Comparison of ENCODE assay signal across 19 mouse cellular contexts in genomic region chr2:166503666-166504065, GRCm38 (mm10).
DNase-seq lines count a peak whose midpoint lies in the region; ATAC-seq and TF ChIP-seq lines count a peak whose summit lies in the region.
"Had no signal": no experiment of that assay in that cellular context is flagged by ENCODE, and none has a peak within 500 bp of the region (broad histone marks: within the 10 kb centered on the region; RNA-seq: fewer than 3 reads in every experiment).

No protein-coding gene starts in this region.

- 0 out of 2 replicates have a peak, but pooled peaks cover 3% of the 10 kb centered on the region for H3K9me3 ChIP-seq in forebrain, embryonic 12.5 days
- 0 out of 2 replicates have a peak, but pooled peaks cover 4% of the 10 kb centered on the region for H3K9me3 ChIP-seq in forebrain, postnatal 0 days (ENCODE audit: low read length)
- 0 out of 2 replicates have a peak, but pooled peaks cover 3% of the 10 kb centered on the region for H3K9me3 ChIP-seq in midbrain, embryonic 14.5 days (ENCODE audit: control insufficient read depth, low read length)
- no peaks in the 10 kb centered on the region for H3K9me3 ChIP-seq in midbrain, embryonic 11.5 days (ENCODE audit: control insufficient read depth, low read length)
- no peaks in the 10 kb centered on the region for H3K9me3 ChIP-seq in forebrain, embryonic 14.5 days (replicated peaks; ENCODE audit: control insufficient read depth, low read length)
- H3K9me3 ChIP-seq: heart, embryonic 15.5 days had no signal

- peak overlapping the region; percentile 36; the same call in 1 of the 2 replicates for H3K27ac ChIP-seq in forebrain, embryonic 12.5 days
- no peak overlapping the region for H3K27ac ChIP-seq in forebrain, postnatal 0 days (ENCODE audit: low read depth, low read length)
- no peak overlapping the region for H3K27ac ChIP-seq in midbrain, embryonic 14.5 days (replicated peaks; ENCODE audit: low read depth, low read length)
- no peak overlapping the region for H3K27ac ChIP-seq in midbrain, embryonic 11.5 days (ENCODE audit: low read depth, low read length)
- H3K27ac ChIP-seq in forebrain, embryonic 14.5 days (ENCODE audit: low read depth, low read length): no peak overlapping the region
- H3K27ac ChIP-seq: heart, embryonic 15.5 days; layer of hippocampus, adult 2 months had no signal

- 55% methylated on average over 6 of the region's 6 CpGs for WGBS in forebrain, embryonic 12.5 days
- 39% methylated on average over 6 of the region's 6 CpGs for WGBS in forebrain, postnatal 0 days
- 38% methylated on average over 6 of the region's 6 CpGs for WGBS in midbrain, embryonic 14.5 days
- WGBS in midbrain, embryonic 11.5 days: 59% methylated on average over 6 of the region's 6 CpGs
- WGBS in forebrain, embryonic 14.5 days: 50% methylated on average over 6 of the region's 6 CpGs

- peaks cover 21% of the 10 kb centered on the region for H3K4me1 ChIP-seq in forebrain, embryonic 12.5 days
- no peaks in the 10 kb centered on the region for H3K4me1 ChIP-seq in forebrain, postnatal 0 days (ENCODE audit: insufficient read depth)
- H3K4me1 ChIP-seq in midbrain, embryonic 14.5 days (ENCODE audit: control insufficient read depth, insufficient read depth, low read length): peaks cover 7% of the 10 kb centered on the region; the same call in 1 of the 2 replicates
- peaks cover 5% of the 10 kb centered on the region for H3K4me1 ChIP-seq in midbrain, embryonic 11.5 days (ENCODE audit: control insufficient read depth, insufficient read depth, low read length)
- H3K4me1 ChIP-seq in forebrain, embryonic 14.5 days (ENCODE audit: control insufficient read depth, insufficient read depth, low read length): no peaks in the 10 kb centered on the region

- DNase-seq in forebrain, postnatal 0 days: no peak
- peak; percentile 44 for DNase-seq in midbrain, embryonic 14.5 days
- DNase-seq in midbrain, embryonic 11.5 days (ENCODE audit: low spot score, missing footprints): no peak
- DNase-seq in forebrain, embryonic 14.5 days (ENCODE audit: low spot score): peak; percentile 35
- no peak for DNase-seq in adrenal gland, adult 2 months
- no peak for DNase-seq in layer of hippocampus, postnatal 25 days (ENCODE audit: extremely low spot score in 1 of 2, low spot score in 1 of 2)
- DNase-seq: adrenal gland, postnatal 10 days; cerebellum, adult 2 months; heart, adult 11 months; kidney, postnatal 10 days; left cerebral cortex, postnatal 4 days; lung, postnatal 10 days; spleen, adult 18-20 months had no signal

- no peak overlapping the region for H3K4me2 ChIP-seq in forebrain, embryonic 12.5 days
- no peak overlapping the region for H3K4me2 ChIP-seq in forebrain, postnatal 0 days (ENCODE audit: low read depth)
- no peak overlapping the region for H3K4me2 ChIP-seq in midbrain, embryonic 14.5 days (ENCODE audit: low read length)
- H3K4me2 ChIP-seq in midbrain, embryonic 11.5 days: no peak overlapping the region
- H3K4me2 ChIP-seq in forebrain, embryonic 14.5 days (ENCODE audit: low read length): no peak overlapping the region
- H3K4me2 ChIP-seq: heart, embryonic 15.5 days had no signal

- H3K27me3 ChIP-seq in forebrain, embryonic 12.5 days: no peaks in the 10 kb centered on the region; the same call in 1 of the 2 replicates
- no peaks in the 10 kb centered on the region for H3K27me3 ChIP-seq in forebrain, postnatal 0 days (ENCODE audit: insufficient read depth, low read length)
- H3K27me3 ChIP-seq in midbrain, embryonic 14.5 days (ENCODE audit: control insufficient read depth, insufficient read depth, low read length): no peaks in the 10 kb centered on the region
- no peaks in the 10 kb centered on the region for H3K27me3 ChIP-seq in midbrain, embryonic 11.5 days (ENCODE audit: control insufficient read depth, insufficient read depth, low read length)
- no peaks in the 10 kb centered on the region for H3K27me3 ChIP-seq in forebrain, embryonic 14.5 days (replicated peaks; ENCODE audit: control insufficient read depth, insufficient read depth, low read length)
- H3K27me3 ChIP-seq: CH12.LX; heart, embryonic 15.5 days had no signal

- H3K9ac ChIP-seq in forebrain, embryonic 12.5 days: no peak overlapping the region
- H3K9ac ChIP-seq in forebrain, postnatal 0 days: no peak overlapping the region
- no peak overlapping the region for H3K9ac ChIP-seq in midbrain, embryonic 14.5 days (replicated peaks; ENCODE audit: low read length)
- H3K9ac ChIP-seq in midbrain, embryonic 11.5 days (ENCODE audit: low read length): no peak overlapping the region
- no peak overlapping the region for H3K9ac ChIP-seq in forebrain, embryonic 14.5 days (ENCODE audit: low read length)
- H3K9ac ChIP-seq: heart, embryonic 15.5 days had no signal

- H3K4me3 ChIP-seq in forebrain, embryonic 12.5 days (replicated peaks): no peak overlapping the region
- H3K4me3 ChIP-seq in forebrain, postnatal 0 days (ENCODE audit: low read depth, low read length): no peak overlapping the region
- no peak overlapping the region for H3K4me3 ChIP-seq in midbrain, embryonic 14.5 days (replicated peaks; ENCODE audit: low read depth, low read length)
- H3K4me3 ChIP-seq in midbrain, embryonic 11.5 days (ENCODE audit: low read depth, low read length): no peak overlapping the region
- no peak overlapping the region for H3K4me3 ChIP-seq in forebrain, embryonic 14.5 days (ENCODE audit: low read depth, low read length)
- H3K4me3 ChIP-seq: heart, embryonic 15.5 days; layer of hippocampus, adult 2 months; myocyte had no signal

- ATAC-seq in forebrain, embryonic 12.5 days (ENCODE audit: low FRiP score): no peak
- ATAC-seq in forebrain, postnatal 0 days: no peak
- no peak for ATAC-seq in midbrain, embryonic 14.5 days (ENCODE audit: low FRiP score, low TSS enrichment)
- ATAC-seq in midbrain, embryonic 11.5 days (ENCODE audit: low FRiP score): no peak
- no peak for ATAC-seq in forebrain, embryonic 14.5 days
- ATAC-seq: intestine, postnatal 0 days had no signal

- TF ChIP-seq CTCF in forebrain, postnatal 0 days (IDR thresholded peaks at IDR 0.05; ENCODE audit: low read depth): no peak

- H3K36me3 ChIP-seq in forebrain, embryonic 12.5 days (replicated peaks): no peaks in the 10 kb centered on the region
- no peaks in the 10 kb centered on the region for H3K36me3 ChIP-seq in forebrain, postnatal 0 days (ENCODE audit: insufficient read depth)
- H3K36me3 ChIP-seq in midbrain, embryonic 14.5 days (ENCODE audit: control insufficient read depth, insufficient read depth, low read length): no peaks in the 10 kb centered on the region
- no peaks in the 10 kb centered on the region for H3K36me3 ChIP-seq in midbrain, embryonic 11.5 days (ENCODE audit: control insufficient read depth, insufficient read depth, low read length)
- no peaks in the 10 kb centered on the region for H3K36me3 ChIP-seq in forebrain, embryonic 14.5 days (ENCODE audit: control insufficient read depth, insufficient read depth, low read length)
- H3K36me3 ChIP-seq: heart, embryonic 15.5 days had no signal

Comparison
In these comparisons a context has a peak if more than half of its experiments do, and no peak if none do; other contexts are left out.
1. DNase-seq: peak in midbrain, embryonic 14.5 days (single experiment) and forebrain, embryonic 14.5 days (single experiment); none in forebrain, postnatal 0 days (single experiment), midbrain, embryonic 11.5 days (single experiment), adrenal gland, adult 2 months (single experiment) and layer of hippocampus, postnatal 25 days (0 of 2).